Mouse (Mus musculus): ENCODE results near the gene Cntnap1. TPM values are rescaled to one million over a fixed set of nuclear protein-coding genes. Genes with fewer than 3 reads are reported as not detected.

Cntnap1 gene
- polyA plus RNA-seq, 1 experiment from 2014 or later, result 0.46 TPM

- H3K4me3 ChIP-seq, result peak overlapping the region; percentile 40
- peaks cover 76% of the 10 kb centered on the region for H3K4me1 ChIP-seq
- peak overlapping the region; percentile 89 for H3K4me2 ChIP-seq (replicated peaks)
- H3K9me3 ChIP-seq, result no peaks in the 10 kb centered on the region
- ATAC-seq (ENCODE audit: low FRiP score, low read depth), result peak; percentile 48; the same call in 1 of the 2 replicates
- H3K27me3 ChIP-seq, result peaks cover 79% of the 10 kb centered on the region
- H3K27ac ChIP-seq, result no peak overlapping the region
- H3K36me3 ChIP-seq, result no peaks in the 10 kb centered on the region
- peak overlapping the region; percentile 63 for H3K9ac ChIP-seq
- under 1% methylated on average over 61 of the region's 61 CpGs for WGBS
Measured at GRCm38 (mm10) chr11:101173631-101174388, 3.5 kb downstream of the Cntnap1 start.

- WGBS, result 28% methylated on average over 9 of the region's 9 CpGs
- Histone ChIP-seq H3K4me2 (replicated peaks) (peak overlapping the region; percentile 89), H3K9ac (peak overlapping the region; percentile 63; the same call in 1 of the 2 replicates), H3K36me3 (no peaks in the 10 kb centered on the region), H3K9me3 (no peaks in the 10 kb centered on the region), H3K27ac (no peak overlapping the region), H3K27me3 (peaks cover 79% of the 10 kb centered on the region), H3K4me1 (peaks cover 70% of the 10 kb centered on the region), H3K4me3 (peak overlapping the region; percentile 40)
- ATAC-seq (ENCODE audit: low FRiP score, low read depth), result no peak
Measured at GRCm38 (mm10) chr11:101174389-101174745, 4.0 kb downstream of the Cntnap1 start.

GRCm38 (mm10) chr11:101174851-101175628, 4.7 kb downstream of the Cntnap1 start, which contains the start of gene Ccr10:
Ccr10 (minus strand) TSS chr11:101175443.
- 27% methylated on average over 14 of the region's 14 CpGs for WGBS
- Histone ChIP-seq H3K4me1 (peaks cover 64% of the 10 kb centered on the region), H3K36me3 (no peaks in the 10 kb centered on the region), H3K27me3 (peaks cover 77% of the 10 kb centered on the region), H3K9me3 (no peaks in the 10 kb centered on the region), H3K27ac (no peak within 1 kb of the TSS), H3K4me3 (peak within 1 kb of the TSS; percentile 40), H3K4me2 (replicated peaks) (peak within 1 kb of the TSS; percentile 89), H3K9ac (peak within 1 kb of the TSS; percentile 63; the same call in 1 of the 2 replicates)
- ATAC-seq (ENCODE audit: low FRiP score, low read depth), result no peak

- H3K4me1 ChIP-seq, result peaks cover 57% of the 10 kb centered on the region
Measured at GRCm38 (mm10) chr11:101175636-101176116, 5.4 kb downstream of the Cntnap1 start.

GRCm38 (mm10) chr11:101176117-101176691, 5.9 kb downstream of the Cntnap1 start:
- peak overlapping the region; percentile 59 for H3K4me2 ChIP-seq (replicated peaks)
- 0 out of 2 replicates have a peak overlapping the region, but pooled peaks have one; percentile 39 for H3K9ac ChIP-seq
- WGBS, result 1% methylated on average over 25 of the region's 25 CpGs
- H3K9me3 ChIP-seq, result no peaks in the 10 kb centered on the region
- H3K27ac ChIP-seq, result no peak overlapping the region
- H3K36me3 ChIP-seq, result no peaks in the 10 kb centered on the region
- ATAC-seq (ENCODE audit: low FRiP score, low read depth), result no peak
- peak overlapping the region; percentile 33 for H3K4me3 ChIP-seq
- H3K4me1 ChIP-seq, result peaks cover 55% of the 10 kb centered on the region
- H3K27me3 ChIP-seq, result peaks cover 75% of the 10 kb centered on the region

More at GRCm38 (mm10) chr11:101175636-101176116, 5.4 kb downstream of the Cntnap1 start:
- H3K4me2 ChIP-seq (replicated peaks), result peak overlapping the region; percentile 59
- no peaks in the 10 kb centered on the region for H3K36me3 ChIP-seq
- H3K4me3 ChIP-seq, result peak overlapping the region; percentile 33
- 0 out of 2 replicates have a peak overlapping the region, but pooled peaks have one; percentile 39 for H3K9ac ChIP-seq
- 9% methylated on average over 11 of the region's 11 CpGs for WGBS
- H3K9me3 ChIP-seq, result no peaks in the 10 kb centered on the region
- no peak overlapping the region for H3K27ac ChIP-seq
- H3K27me3 ChIP-seq, result peaks cover 76% of the 10 kb centered on the region
- ATAC-seq (ENCODE audit: low FRiP score, low read depth), result no peak

- H3K4me3 ChIP-seq, result peak overlapping the region; percentile 33; the same call in 1 of the 2 replicates
- H3K36me3 ChIP-seq, result no peaks in the 10 kb centered on the region
- 0 out of 2 replicates have a peak overlapping the region, but pooled peaks have one; percentile 28 for H3K4me2 ChIP-seq (replicated peaks)
- 27% methylated on average over 22 of the region's 22 CpGs for WGBS
- no peak overlapping the region for H3K27ac ChIP-seq
- no peak overlapping the region for H3K9ac ChIP-seq
- H3K9me3 ChIP-seq, result no peaks in the 10 kb centered on the region
- ATAC-seq (ENCODE audit: low FRiP score, low read depth), result no peak
- peaks cover 50% of the 10 kb centered on the region for H3K4me1 ChIP-seq
- peaks cover 78% of the 10 kb centered on the region for H3K27me3 ChIP-seq
Measured at GRCm38 (mm10) chr11:101176933-101177773, 6.8 kb downstream of the Cntnap1 start.

- Histone ChIP-seq H3K9me3 (no peaks in the 10 kb centered on the region), H3K4me3 (no peak overlapping the region), H3K4me1 (peaks cover 40% of the 10 kb centered on the region), H3K9ac (no peak overlapping the region), H3K27ac (no peak overlapping the region), H3K4me2 (replicated peaks) (no peak overlapping the region), H3K36me3 (no peaks in the 10 kb centered on the region), H3K27me3 (peaks cover 75% of the 10 kb centered on the region)
- 50% methylated on average over 36 of the region's 36 CpGs for WGBS
- ATAC-seq (ENCODE audit: low FRiP score, low read depth), result no peak
Measured at GRCm38 (mm10) chr11:101178061-101179058, 8.0 kb downstream of the Cntnap1 start.

GRCm38 (mm10) chr11:101179306-101179705, 9.0 kb downstream of the Cntnap1 start:
- H3K4me3 ChIP-seq, result no peak overlapping the region
- no peak overlapping the region for H3K4me2 ChIP-seq (replicated peaks)
- peaks cover 65% of the 10 kb centered on the region for H3K27me3 ChIP-seq
- no peak for ATAC-seq (ENCODE audit: low FRiP score, low read depth)
- H3K9me3 ChIP-seq, result no peaks in the 10 kb centered on the region
- H3K36me3 ChIP-seq, result no peaks in the 10 kb centered on the region
- H3K4me1 ChIP-seq, result peaks cover 30% of the 10 kb centered on the region
- 81% methylated on average over 15 of the region's 15 CpGs for WGBS
- no peak overlapping the region for H3K27ac ChIP-seq
- no peak overlapping the region for H3K9ac ChIP-seq

- no peak overlapping the region for H3K9ac ChIP-seq
- WGBS, result 66% methylated on average over 17 of the region's 17 CpGs
- no peaks in the 10 kb centered on the region for H3K36me3 ChIP-seq
- ATAC-seq (ENCODE audit: low FRiP score, low read depth), result no peak
- H3K27ac ChIP-seq, result no peak overlapping the region
- H3K4me3 ChIP-seq, result no peak overlapping the region
- H3K4me2 ChIP-seq (replicated peaks), result no peak overlapping the region
- peaks cover 56% of the 10 kb centered on the region for H3K27me3 ChIP-seq
- peaks cover 22% of the 10 kb centered on the region for H3K4me1 ChIP-seq
- H3K9me3 ChIP-seq, result no peaks in the 10 kb centered on the region
Measured at GRCm38 (mm10) chr11:101180261-101180660, 9.9 kb downstream of the Cntnap1 start.
